Mouse (Mus musculus) cerebellum, postnatal 36 days (tissue): ENCODE measurements at regions not wholly inside any gene's neighbourhood (a gene's known extent, or its start where the extent isn't known, plus 50 kb on each side); places are given as distances from the start of the nearest gene placed in this dataset.

ENCODE experiments used
- DNase-seq, 2 experiments: peaks; one replicate each; pipeline ENCODE4 v3.0.0; 2021 to 2022; ENCODE audit warnings: mixed read lengths in 2 of 2

DNA sequence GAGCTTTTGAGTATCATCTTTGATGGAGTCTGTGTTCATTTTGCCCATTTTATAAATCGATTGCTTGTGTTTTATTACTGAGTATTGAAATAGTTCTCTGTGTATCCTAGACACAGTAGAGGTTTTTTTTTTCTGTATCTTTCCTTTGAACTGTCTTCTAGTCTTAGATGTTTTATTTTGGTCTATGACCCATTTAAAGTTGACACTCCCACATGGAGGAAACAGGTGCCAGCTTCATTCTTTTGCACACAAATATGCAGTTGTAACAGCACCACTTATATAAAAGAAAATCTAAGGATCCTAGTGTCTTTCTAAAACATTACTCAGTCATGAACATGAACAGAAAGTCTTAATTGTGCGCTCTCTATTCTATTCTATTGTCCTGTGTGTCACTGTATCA is 230.2 kb upstream of the Nsun2 start:
- DNase-seq: no peak

GRCm38 (mm10) chr13:69330412-69331000 is 203.0 kb upstream of the Nsun2 start:
- DNase-seq: no peak

DNA sequence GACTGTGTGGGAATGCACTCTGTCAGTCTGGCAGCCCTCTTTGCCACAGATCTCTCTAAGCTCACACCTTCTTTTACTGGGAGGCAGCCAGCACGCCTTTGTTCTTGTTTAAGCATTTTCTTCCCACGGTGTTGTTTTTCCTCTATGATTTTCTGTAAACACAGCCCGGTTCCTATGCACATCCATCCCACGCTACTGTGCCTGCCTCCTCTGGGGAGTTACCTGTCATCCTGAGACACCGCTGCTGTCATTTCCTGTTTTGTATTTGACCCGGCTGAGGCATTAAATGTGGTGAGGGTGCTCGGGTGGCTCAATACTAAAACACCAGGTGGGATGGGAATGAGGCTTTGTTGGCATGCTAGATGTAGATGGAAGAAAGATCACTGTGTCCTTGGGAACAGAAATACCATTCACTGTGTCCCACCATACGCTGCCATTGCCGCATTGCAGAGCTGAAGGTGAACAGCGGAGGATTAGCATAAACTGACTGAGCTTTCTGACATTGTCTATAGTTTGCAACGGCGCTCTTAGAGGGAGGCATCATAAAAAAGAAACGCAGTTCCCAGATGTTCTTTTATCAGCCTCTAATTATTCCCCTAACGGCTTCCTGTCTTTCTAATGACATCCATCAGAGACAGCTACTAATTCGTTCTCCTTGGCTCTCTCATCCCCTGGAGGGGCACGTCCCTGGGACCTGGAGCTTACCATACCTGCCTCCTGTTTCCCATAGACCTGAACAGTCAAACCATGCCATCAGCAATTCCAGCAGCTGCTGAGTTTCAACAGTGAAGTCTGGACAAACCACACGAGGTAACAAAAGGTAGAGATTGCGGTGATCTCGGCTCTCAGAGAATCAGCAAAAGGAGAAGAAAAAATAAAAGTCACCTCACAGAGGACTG is 201.8 kb upstream of the Nsun2 start:
- DNase-seq: no peak

GRCm38 (mm10) chr13:69343806-69344205 is 189.7 kb upstream of the Nsun2 start:
- DNase-seq: no peak

DNA sequence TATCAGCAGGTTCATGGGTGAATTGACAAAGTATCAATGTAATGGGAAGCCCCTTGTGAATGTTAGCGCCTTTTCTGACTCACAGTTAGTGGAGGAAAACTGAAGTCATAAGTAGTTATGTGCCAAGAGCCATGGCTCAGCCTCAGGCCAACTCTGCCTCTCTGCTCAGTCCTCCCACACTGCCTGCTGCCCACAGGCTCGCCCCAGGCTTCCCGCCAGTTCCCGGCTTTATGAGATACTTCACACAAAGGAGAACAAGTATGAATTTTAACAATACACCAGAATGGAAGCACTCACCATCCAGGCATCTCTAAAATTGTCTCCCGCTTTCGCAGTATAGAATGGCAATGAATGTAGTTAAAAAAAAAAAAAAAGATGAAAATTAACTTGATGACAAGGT is 176.1 kb upstream of the Nsun2 start:
- DNase-seq: no peak

GRCm38 (mm10) chr13:69365880-69366490 is 167.6 kb upstream of the Nsun2 start:
- DNase-seq: no peak

GRCm38 (mm10) chr13:69373101-69373815 is 160.3 kb upstream of the Nsun2 start:
- DNase-seq: no peak

GRCm38 (mm10) chr13:69373816-69374142 is 159.8 kb upstream of the Nsun2 start:
- no peak for DNase-seq

DNA sequence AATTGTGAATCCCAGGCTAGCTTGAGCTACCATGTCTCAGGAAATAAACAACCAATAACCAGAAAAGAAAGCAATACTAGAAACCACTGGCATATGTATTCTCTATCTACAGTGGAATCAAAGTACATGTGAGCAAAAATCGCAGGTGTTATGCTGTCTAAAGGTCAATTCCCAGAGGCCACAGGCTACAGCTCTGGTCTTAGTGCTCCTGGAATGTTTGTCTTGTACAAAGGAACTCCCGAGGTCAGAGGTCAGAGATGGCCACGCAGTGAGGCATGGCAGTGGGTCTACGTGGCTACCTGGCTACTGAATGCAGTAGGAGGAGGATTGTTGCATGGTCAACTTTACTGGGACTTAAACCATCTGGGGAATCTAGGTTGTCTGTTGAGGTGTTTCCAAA is 153.1 kb upstream of the Nsun2 start:
- DNase-seq: no peak

GRCm38 (mm10) chr13:69384767-69385166 is 148.8 kb upstream of the Nsun2 start:
- no peak for DNase-seq

DNA sequence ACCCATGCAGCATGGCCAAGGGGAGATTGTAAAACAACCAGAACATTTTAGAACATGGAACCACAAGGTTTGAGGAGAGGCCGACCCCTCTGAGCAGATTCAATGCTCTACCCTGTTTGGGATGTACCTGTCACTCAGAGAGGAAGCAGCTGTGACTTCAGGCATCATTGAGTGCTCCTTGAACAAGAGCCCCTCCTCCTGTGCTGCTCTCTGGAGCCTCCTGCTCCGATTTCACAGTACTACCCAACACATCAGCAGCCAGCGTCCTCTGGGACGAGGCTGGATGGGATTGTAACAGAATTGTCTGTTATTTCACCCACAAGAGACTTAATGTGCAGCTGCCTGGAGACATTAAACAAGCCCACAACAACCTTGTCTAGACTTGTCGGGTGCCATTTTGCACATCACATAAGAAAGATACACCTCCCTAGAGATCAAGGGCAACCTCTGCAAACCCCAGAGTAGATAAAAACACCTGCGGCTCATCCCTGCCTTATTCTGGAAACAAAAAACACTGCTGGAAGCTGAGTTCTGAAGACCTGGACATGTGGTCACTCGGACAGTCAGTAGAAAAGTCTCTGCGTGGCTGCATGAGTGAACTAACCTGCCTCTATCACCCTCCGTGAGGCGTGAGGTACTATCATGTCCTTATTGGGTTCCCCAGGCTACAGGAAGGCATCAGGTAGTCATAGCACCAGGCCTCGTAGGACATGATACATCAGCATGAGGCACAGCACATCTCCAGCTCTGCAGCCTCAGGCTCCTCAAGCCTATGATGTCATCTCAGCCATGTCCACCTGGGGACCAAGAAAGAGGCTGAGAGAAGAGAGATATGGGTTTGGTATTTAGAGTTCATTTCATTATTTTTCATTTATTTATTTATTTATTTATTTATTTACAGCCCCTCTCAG is 140.4 kb upstream of the Nsun2 start:
- no peak for DNase-seq

- no peak for DNase-seq
Observed at GRCm38 (mm10) chr13:69394544-69394943, 139.0 kb upstream of the Nsun2 start.

- DNase-seq: no peak
Observed at GRCm38 (mm10) chr13:69410359-69410758, 123.2 kb upstream of the Nsun2 start.

GRCm38 (mm10) chr13:69414813-69415212 is 118.7 kb upstream of the Nsun2 start:
- no peak for DNase-seq

- DNase-seq: no peak
Observed at GRCm38 (mm10) chr13:69416726-69417125, 116.8 kb upstream of the Nsun2 start.

- no peak for DNase-seq
Observed at GRCm38 (mm10) chr13:69417855-69418478, 115.6 kb upstream of the Nsun2 start.

GRCm38 (mm10) chr13:69420166-69420565 is 113.4 kb upstream of the Nsun2 start:
- no peak for DNase-seq

DNA sequence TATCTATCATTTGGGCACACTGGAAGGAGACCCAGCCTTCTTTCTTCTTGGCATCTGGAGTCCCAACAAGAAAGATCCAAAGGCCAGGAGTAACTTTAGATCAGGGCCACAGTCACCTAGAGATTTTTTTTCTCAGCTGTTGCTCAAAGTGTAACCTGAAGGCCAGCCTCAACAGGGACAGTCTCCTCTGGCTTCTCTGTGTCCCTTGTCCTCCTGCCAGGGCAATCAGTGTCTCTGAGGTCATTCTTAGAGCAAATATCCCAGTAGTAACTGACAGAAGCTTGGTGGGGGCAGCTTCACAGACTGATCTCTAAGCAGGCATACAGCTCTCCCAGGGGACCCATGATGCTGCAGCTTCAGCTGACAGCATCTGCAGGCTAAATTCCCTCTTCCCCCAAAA is 111.6 kb upstream of the Nsun2 start:
- DNase-seq: no peak

DNA sequence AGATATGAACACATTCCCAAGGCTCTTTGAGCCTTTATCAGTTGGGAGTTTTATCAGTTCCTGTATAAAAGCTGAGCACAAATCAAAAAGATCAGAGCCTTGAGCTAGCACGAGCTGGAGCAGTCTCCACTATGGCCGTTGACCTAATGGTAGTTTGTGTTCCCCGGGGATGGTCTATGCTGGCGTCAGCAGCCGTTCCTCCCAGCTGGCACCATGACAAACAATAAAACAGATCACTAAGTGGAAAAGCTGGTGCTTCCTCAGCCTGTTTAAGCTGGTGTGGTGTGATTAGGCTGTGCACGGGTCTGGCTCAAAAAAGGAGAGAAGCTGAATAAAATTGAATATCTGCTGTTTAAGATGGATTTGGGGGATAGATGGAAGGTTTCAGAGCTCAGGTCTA is 107.4 kb upstream of the Nsun2 start:
- no peak for DNase-seq

- no peak for DNase-seq
Observed at GRCm38 (mm10) chr13:69429596-69429995, 104.0 kb upstream of the Nsun2 start.

DNA sequence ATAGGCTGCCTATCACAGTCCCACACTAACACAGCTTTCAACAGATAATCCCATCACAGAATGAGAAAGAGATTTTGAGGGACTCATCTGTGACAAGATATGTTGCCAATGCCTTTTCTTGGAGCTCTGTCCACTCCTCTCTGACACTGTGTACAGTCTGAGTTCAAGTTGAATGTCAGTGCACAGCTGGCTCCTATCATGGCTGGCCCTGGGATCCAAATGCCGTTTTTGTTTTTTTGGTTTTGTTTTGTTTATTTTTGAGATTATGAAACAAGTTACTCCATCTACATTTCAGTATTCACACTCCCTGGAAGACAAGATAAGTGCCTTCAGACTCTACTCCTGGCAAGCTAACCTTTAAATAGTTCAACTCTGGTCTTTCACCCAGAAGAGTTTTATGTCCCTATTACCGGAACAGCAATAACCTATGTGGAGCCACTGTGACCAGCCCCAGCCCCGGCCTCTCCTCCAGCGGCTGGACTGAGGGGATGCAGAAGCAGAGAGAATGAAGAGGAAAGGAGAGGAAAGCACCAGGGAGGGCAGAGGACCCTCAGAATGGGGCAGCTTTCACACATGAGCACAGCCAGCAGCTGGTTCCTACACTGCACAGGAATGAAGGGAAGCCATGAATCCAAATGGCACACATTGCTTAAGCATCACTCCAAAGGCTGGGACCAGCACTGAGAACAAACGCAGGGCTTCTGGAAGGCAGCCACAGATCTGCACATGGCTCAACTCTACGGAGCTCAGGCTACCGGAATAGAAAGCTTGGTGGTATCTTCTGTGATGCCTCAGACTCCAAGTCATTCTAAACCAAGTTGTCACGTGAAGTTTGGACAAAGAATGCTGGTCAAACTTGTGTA is 99.9 kb upstream of the Nsun2 start:
- DNase-seq: no peak
